18 mouse cellular contexts compared by ENCODE assay signal in genomic region chr5:151109822-151110221, GRCm38 (mm10).
A peak's percentile ranks its signal among the peaks of the same experiment; 100 is the strongest.
DNase-seq lines count a peak whose midpoint lies in the region; ATAC-seq and TF ChIP-seq lines count a peak whose summit lies in the region.
"Had no signal": no experiment of that assay in that cellular context is flagged by ENCODE, and none has a peak within 500 bp of the region (broad histone marks: within the 10 kb centered on the region; RNA-seq: fewer than 3 reads in every experiment).

No protein-coding gene starts in this region.

- no peak overlapping the region for H3K4me2 ChIP-seq in heart, embryonic 13.5 days
- no peak overlapping the region for H3K4me2 ChIP-seq in heart, embryonic 11.5 days
- H3K4me2 ChIP-seq in lung, postnatal 0 days (replicated peaks; ENCODE audit: low read depth, low read length), result no peak overlapping the region
- no peak overlapping the region for H3K4me2 ChIP-seq in limb, embryonic 13.5 days (replicated peaks)
- H3K4me2 ChIP-seq in stomach, postnatal 0 days (replicated peaks; ENCODE audit: low read depth), result no peak overlapping the region
- H3K4me2 ChIP-seq: embryonic facial prominence, embryonic 13.5 days; hindbrain, embryonic 13.5 days; kidney, embryonic 15.5 days; liver, embryonic 11.5 days; lung, embryonic 15.5 days had no signal

- TF ChIP-seq POLR2A in lung, adult 2 months (IDR thresholded peaks at IDR 0.05; ENCODE audit: borderline replicate concordance, extremely low read depth, low read depth, low read length), result no peak

- TF ChIP-seq CTCF in lung, postnatal 0 days (IDR thresholded peaks at IDR 0.05), result no peak
- TF ChIP-seq CTCF in lung, adult 2 months (IDR thresholded peaks at IDR 0.05; ENCODE audit: insufficient read depth, low read length), result no peak
- TF ChIP-seq CTCF in stomach, postnatal 0 days (IDR thresholded peaks at IDR 0.05; ENCODE audit: low read depth), result no peak

- no peak overlapping the region for H3K4me3 ChIP-seq in heart, embryonic 13.5 days
- no peak overlapping the region for H3K4me3 ChIP-seq in heart, embryonic 11.5 days (ENCODE audit: low read depth, low read length)
- H3K4me3 ChIP-seq in lung, postnatal 0 days (ENCODE audit: low read depth, low read length), result no peak overlapping the region
- H3K4me3 ChIP-seq in lung, adult 2 months (replicated peaks; ENCODE audit: extremely low read depth, low read depth, low read length), result no peak overlapping the region
- H3K4me3 ChIP-seq in limb, embryonic 13.5 days, result no peak overlapping the region
- H3K4me3 ChIP-seq in stomach, postnatal 0 days (ENCODE audit: low read depth, low read length), result no peak overlapping the region
- no peak overlapping the region for H3K4me3 ChIP-seq in hindbrain, embryonic 10.5 days
- H3K4me3 ChIP-seq: embryonic facial prominence, embryonic 13.5 days; hindbrain, embryonic 13.5 days; kidney, embryonic 15.5 days; lung, embryonic 15.5 days had no signal

- 0 out of 2 replicates have a peak overlapping the region, but pooled peaks have one; percentile 3 for H3K27ac ChIP-seq in heart, embryonic 13.5 days (replicated peaks)
- no peak overlapping the region for H3K27ac ChIP-seq in heart, embryonic 11.5 days (ENCODE audit: low read depth, low read length)
- 0 out of 2 replicates have a peak overlapping the region, but pooled peaks have one; percentile 39 for H3K27ac ChIP-seq in lung, postnatal 0 days (ENCODE audit: low read length)
- peak overlapping the region; percentile 22; the same call in 1 of the 2 replicates for H3K27ac ChIP-seq in limb, embryonic 13.5 days
- peak overlapping the region; percentile 41; the same call in 1 of the 2 replicates for H3K27ac ChIP-seq in stomach, postnatal 0 days (replicated peaks)
- no peak overlapping the region for H3K27ac ChIP-seq in hindbrain, embryonic 10.5 days
- H3K27ac ChIP-seq: hindbrain, embryonic 13.5 days had no signal

- ATAC-seq in heart, embryonic 13.5 days (ENCODE audit: extremely low read depth, insufficient number of reproducible peaks, low FRiP score, low TSS enrichment), result no peak
- no peak for ATAC-seq in heart, embryonic 11.5 days (replicated peaks; ENCODE audit: insufficient number of reproducible peaks, low FRiP score, low TSS enrichment)
- ATAC-seq in lung, postnatal 0 days, result no peak
- ATAC-seq in limb, embryonic 13.5 days (ENCODE audit: low FRiP score, low read depth), result no peak
- no peak for ATAC-seq in stomach, postnatal 0 days (ENCODE audit: low FRiP score, low TSS enrichment)
- no peak for ATAC-seq in frontal cortex, adult (ENCODE audit: low TSS enrichment)
- ATAC-seq: CD4-positive, CD25-positive, alpha-beta regulatory T cell, adult 4 months had no signal

- H3K36me3 ChIP-seq in heart, embryonic 13.5 days, result no peaks in the 10 kb centered on the region
- H3K36me3 ChIP-seq in heart, embryonic 11.5 days (ENCODE audit: control insufficient read depth, insufficient read depth, low read length), result no peaks in the 10 kb centered on the region
- H3K36me3 ChIP-seq in lung, postnatal 0 days (ENCODE audit: insufficient read depth, low read length), result no peaks in the 10 kb centered on the region
- H3K36me3 ChIP-seq in limb, embryonic 13.5 days, result no peaks in the 10 kb centered on the region
- H3K36me3 ChIP-seq in stomach, postnatal 0 days (ENCODE audit: control insufficient read depth, insufficient read depth, low read length), result no peaks in the 10 kb centered on the region
- no peaks in the 10 kb centered on the region for H3K36me3 ChIP-seq in hindbrain, embryonic 10.5 days
- H3K36me3 ChIP-seq: embryonic facial prominence, embryonic 13.5 days; hindbrain, embryonic 13.5 days; kidney, embryonic 15.5 days; lung, embryonic 15.5 days had no signal

- no peaks in the 10 kb centered on the region for H3K9me3 ChIP-seq in heart, embryonic 13.5 days
- H3K9me3 ChIP-seq in heart, embryonic 11.5 days (replicated peaks; ENCODE audit: control insufficient read depth, low read length), result no peaks in the 10 kb centered on the region
- no peaks in the 10 kb centered on the region for H3K9me3 ChIP-seq in lung, postnatal 0 days (ENCODE audit: low read length)
- H3K9me3 ChIP-seq in limb, embryonic 13.5 days, result no peaks in the 10 kb centered on the region
- no peaks in the 10 kb centered on the region for H3K9me3 ChIP-seq in stomach, postnatal 0 days (ENCODE audit: control insufficient read depth, low read length)
- no peaks in the 10 kb centered on the region for H3K9me3 ChIP-seq in hindbrain, embryonic 10.5 days
- H3K9me3 ChIP-seq: embryonic facial prominence, embryonic 13.5 days; hindbrain, embryonic 13.5 days; kidney, embryonic 15.5 days; lung, embryonic 15.5 days had no signal

- peaks cover 15% of the 10 kb centered on the region for H3K4me1 ChIP-seq in heart, embryonic 13.5 days
- H3K4me1 ChIP-seq in heart, embryonic 11.5 days (ENCODE audit: control insufficient read depth, insufficient read depth, low read length), result peaks cover 5% of the 10 kb centered on the region; the same call in 1 of the 2 replicates
- H3K4me1 ChIP-seq in lung, postnatal 0 days (ENCODE audit: insufficient read depth, low read depth, low read length), result no peaks in the 10 kb centered on the region; the same call in 1 of the 2 replicates
- H3K4me1 ChIP-seq in lung, adult 2 months (ENCODE audit: control insufficient read depth, insufficient read depth, low read length), result peaks cover 14% of the 10 kb centered on the region
- H3K4me1 ChIP-seq in limb, embryonic 13.5 days, result peaks cover 29% of the 10 kb centered on the region
- H3K4me1 ChIP-seq in stomach, postnatal 0 days (replicated peaks; ENCODE audit: control insufficient read depth, insufficient read depth), result 0 out of 2 replicates have a peak, but pooled peaks cover 2% of the 10 kb centered on the region
- H3K4me1 ChIP-seq in hindbrain, embryonic 10.5 days (replicated peaks), result peaks cover 7% of the 10 kb centered on the region

- no peak for DNase-seq in lung, postnatal 0 days (ENCODE audit: low spot score)
- DNase-seq in lung, adult 2 months, result no peak
- no peak for DNase-seq in stomach, postnatal 0 days (ENCODE audit: low spot score)
- no peak for DNase-seq in hindbrain, embryonic 10.5 days (ENCODE audit: low spot score)
- DNase-seq: cerebellum, adult 18-20 months; cerebellum, postnatal 36 days; midbrain, embryonic 14.5 days; thymus, postnatal 25 days had no signal

- TF ChIP-seq EP300 in lung, postnatal 0 days (IDR thresholded peaks at IDR 0.05), result no peak
- no peak for TF ChIP-seq EP300 in stomach, postnatal 0 days (optimal IDR thresholded peaks at IDR 0.05)

- H3K27me3 ChIP-seq in heart, embryonic 13.5 days (replicated peaks), result no peaks in the 10 kb centered on the region
- no peaks in the 10 kb centered on the region for H3K27me3 ChIP-seq in heart, embryonic 11.5 days (ENCODE audit: control insufficient read depth, insufficient read depth, low read length)
- H3K27me3 ChIP-seq in lung, postnatal 0 days (replicated peaks; ENCODE audit: insufficient read depth, low read length), result no peaks in the 10 kb centered on the region
- H3K27me3 ChIP-seq in limb, embryonic 13.5 days, result no peaks in the 10 kb centered on the region
- no peaks in the 10 kb centered on the region for H3K27me3 ChIP-seq in stomach, postnatal 0 days (ENCODE audit: control insufficient read depth, insufficient read depth, low read length)
- no peaks in the 10 kb centered on the region for H3K27me3 ChIP-seq in hindbrain, embryonic 10.5 days (ENCODE audit: insufficient read depth, poor library complexity, severe bottlenecking)
- H3K27me3 ChIP-seq: embryonic facial prominence, embryonic 13.5 days; hindbrain, embryonic 13.5 days; kidney, embryonic 15.5 days; lung, embryonic 15.5 days had no signal

- no peak overlapping the region for H3K9ac ChIP-seq in heart, embryonic 13.5 days
- no peak overlapping the region for H3K9ac ChIP-seq in heart, embryonic 11.5 days (ENCODE audit: low read depth, low read length)
- H3K9ac ChIP-seq in lung, postnatal 0 days (replicated peaks; ENCODE audit: low read depth), result no peak overlapping the region
- H3K9ac ChIP-seq in limb, embryonic 13.5 days, result no peak overlapping the region
- no peak overlapping the region for H3K9ac ChIP-seq in stomach, postnatal 0 days (ENCODE audit: low read length)
- H3K9ac ChIP-seq: embryonic facial prominence, embryonic 13.5 days; hindbrain, embryonic 13.5 days; kidney, embryonic 15.5 days; lung, embryonic 15.5 days had no signal

- WGBS in heart, embryonic 13.5 days, result 66% methylated on average over 2 of the region's 2 CpGs
- 67% methylated on average over 2 of the region's 2 CpGs for WGBS in heart, embryonic 11.5 days (ENCODE audit: insufficient replicate concordance)
- 55% methylated on average over 2 of the region's 2 CpGs for WGBS in lung, postnatal 0 days
- 32% methylated on average over 2 of the region's 2 CpGs for WGBS in lung, adult 2 months
- 33% methylated on average over 2 of the region's 2 CpGs for WGBS in limb, embryonic 13.5 days
- WGBS in stomach, postnatal 0 days, result 60% methylated on average over 2 of the region's 2 CpGs
- 85% methylated on average over 2 of the region's 2 CpGs for WGBS in hindbrain, embryonic 10.5 days

Comparison
In these comparisons a context has a peak if more than half of its experiments do, and no peak if none do; other contexts are left out.
1. H3K27ac ChIP-seq: peak in heart, embryonic 13.5 days (single experiment), lung, postnatal 0 days (single experiment), limb, embryonic 13.5 days (single experiment) and stomach, postnatal 0 days (single experiment); none in heart, embryonic 11.5 days (single experiment) and hindbrain, embryonic 10.5 days (single experiment).